Mouse (Mus musculus) testis, adult 2 months (tissue): ENCODE data around the gene Gpc6.

Experiments used
- CTCF ChIP-seq: fragments of 200-500 bp; IDR thresholded peaks from 2 replicates; pipeline ENCODE4 v1.5.1; 2012; ENCODE audit warnings: low read depth, mild to moderate bottlenecking, inconsistent platforms, low read length, moderate library complexity; ENCODE audit not compliant: control insufficient read depth, insufficient read depth, insufficient replicate concordance
- POLR2A ChIP-seq: fragments of 200-500 bp; IDR thresholded peaks from 2 replicates; pipeline ENCODE4 v1.6.1; 2012; ENCODE audit warnings: low read depth, mild to moderate bottlenecking, inconsistent platforms, low read length, moderate library complexity; ENCODE audit not compliant: control insufficient read depth

DNA sequence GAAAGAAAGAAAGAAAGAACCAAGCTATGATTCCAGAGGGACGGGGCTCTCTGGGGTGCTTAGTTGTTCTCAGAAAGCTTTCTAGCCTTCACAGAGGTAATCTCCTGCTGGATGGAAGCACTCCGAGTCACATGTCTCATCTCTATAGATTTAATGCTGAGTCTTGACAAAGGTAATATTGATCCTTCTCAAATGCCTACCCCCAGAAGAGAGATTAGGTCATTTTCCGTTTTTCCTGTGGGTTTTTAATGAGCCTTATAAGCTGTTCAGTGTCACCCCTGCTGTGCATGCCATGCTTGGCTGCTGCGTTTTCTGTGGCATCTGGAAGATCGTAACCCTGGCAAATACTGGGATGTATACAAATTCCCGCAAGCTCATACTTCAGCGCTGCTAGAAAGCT, 527.0 kb downstream of the Gpc6 start:
- TF ChIP-seq POLR2A (no peak), CTCF (no peak)
